Mouse (Mus musculus): ENCODE measurements around the gene Usp18. TPM values are rescaled to one million over a fixed set of nuclear protein-coding genes. Genes with fewer than 3 reads are reported as not detected.

Usp18 gene
- polyA plus RNA-seq, 1 experiment from 2014 or later: 1.7 TPM

DNA sequence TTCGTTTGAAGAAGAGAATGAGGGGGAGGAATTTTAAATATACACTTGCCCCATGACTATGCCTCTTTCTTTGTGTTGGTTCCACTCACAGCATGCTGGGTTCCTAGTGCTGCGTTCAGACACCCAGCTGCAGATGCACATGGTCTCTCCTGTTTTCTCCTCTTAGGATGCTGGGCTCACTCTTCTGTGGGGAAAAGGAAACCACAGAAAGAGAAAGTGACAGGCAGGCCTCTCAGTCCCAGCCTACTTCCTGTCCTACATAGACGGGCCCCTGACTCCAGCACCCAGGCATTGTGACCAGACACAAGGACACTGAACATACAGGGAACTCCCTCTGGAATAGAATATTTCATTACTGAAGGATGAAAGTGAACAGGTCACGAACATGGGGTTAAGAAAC lies 19.7 kb upstream of the Usp18 start:
- Histone ChIP-seq H3K4me3 (no peak overlapping the region), H3K36me3 (no peaks in the 10 kb centered on the region), H3K27ac (0 out of 2 replicates have a peak overlapping the region, but pooled peaks have one; percentile 21), H3K9ac (no peak overlapping the region), H3K27me3 (no peaks in the 10 kb centered on the region), H3K4me1 (replicated peaks) (0 out of 2 replicates have a peak, but pooled peaks cover 3% of the 10 kb centered on the region), H3K9me3 (replicated peaks) (no peaks in the 10 kb centered on the region), H3K4me2 (no peak overlapping the region)
- no peak for ATAC-seq (replicated peaks; ENCODE audit: insufficient number of reproducible peaks, insufficient read depth, low FRiP score, low read depth)
- 51% methylated on average over 4 of the region's 4 CpGs for WGBS

DNA sequence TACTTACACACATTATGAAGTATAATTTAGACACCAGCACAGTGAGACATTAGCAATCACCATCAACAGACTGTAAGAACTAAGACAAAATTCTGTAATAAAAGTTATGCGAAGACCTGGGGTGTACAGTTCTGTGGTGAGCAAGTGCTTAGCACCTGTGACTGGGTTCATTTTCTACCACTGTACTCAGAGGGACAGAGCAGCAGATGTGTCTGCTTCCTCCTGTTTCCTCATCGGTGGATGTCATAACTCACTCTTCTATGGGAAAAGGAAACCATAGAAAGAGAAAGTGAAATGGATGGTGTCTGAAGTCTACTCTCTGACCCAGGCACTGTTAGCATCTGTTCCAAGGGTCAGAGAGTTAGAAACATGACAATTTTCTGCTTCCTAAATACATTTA lies 19.0 kb upstream of the Usp18 start:
- WGBS: 80% methylated on average over 2 of the region's 2 CpGs
- no peaks in the 10 kb centered on the region for H3K9me3 ChIP-seq (replicated peaks)
- no peak overlapping the region for H3K4me2 ChIP-seq
- 0 out of 2 replicates have a peak, but pooled peaks cover 3% of the 10 kb centered on the region for H3K4me1 ChIP-seq (replicated peaks)
- ATAC-seq (replicated peaks; ENCODE audit: insufficient number of reproducible peaks, insufficient read depth, low FRiP score, low read depth): no peak
- no peak overlapping the region for H3K4me3 ChIP-seq
- H3K36me3 ChIP-seq: no peaks in the 10 kb centered on the region
- no peaks in the 10 kb centered on the region for H3K27me3 ChIP-seq
- no peak overlapping the region for H3K27ac ChIP-seq
- no peak overlapping the region for H3K9ac ChIP-seq

DNA sequence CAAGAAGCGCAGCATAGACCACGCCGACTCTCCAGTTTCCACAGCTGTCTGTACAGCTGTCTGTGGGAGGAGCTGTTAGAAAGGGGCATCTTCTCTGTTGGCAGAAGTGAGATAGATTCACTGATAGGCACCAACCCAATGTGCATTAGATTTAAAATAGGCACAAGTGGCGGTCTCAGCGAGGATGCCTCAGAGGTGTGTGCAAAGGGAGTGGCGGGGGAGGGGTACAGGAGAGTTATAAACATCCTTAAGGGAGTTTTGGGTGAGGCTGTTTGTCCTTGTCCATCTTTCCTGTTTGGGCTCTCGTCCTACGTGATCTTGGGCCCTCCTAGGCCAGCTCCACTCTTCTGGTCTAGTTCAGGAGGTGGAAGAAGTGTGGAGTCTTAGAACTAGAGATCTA lies 17.3 kb upstream of the Usp18 start:
- Histone ChIP-seq H3K27me3 (no peaks in the 10 kb centered on the region), H3K9ac (no peak overlapping the region), H3K36me3 (no peaks in the 10 kb centered on the region), H3K4me1 (replicated peaks) (0 out of 2 replicates have a peak, but pooled peaks cover 3% of the 10 kb centered on the region), H3K9me3 (replicated peaks) (no peaks in the 10 kb centered on the region), H3K4me3 (no peak overlapping the region), H3K4me2 (no peak overlapping the region), H3K27ac (no peak overlapping the region)
- ATAC-seq (replicated peaks; ENCODE audit: insufficient number of reproducible peaks, insufficient read depth, low FRiP score, low read depth): no peak
- WGBS: 56% methylated on average over 8 of the region's 8 CpGs

DNA sequence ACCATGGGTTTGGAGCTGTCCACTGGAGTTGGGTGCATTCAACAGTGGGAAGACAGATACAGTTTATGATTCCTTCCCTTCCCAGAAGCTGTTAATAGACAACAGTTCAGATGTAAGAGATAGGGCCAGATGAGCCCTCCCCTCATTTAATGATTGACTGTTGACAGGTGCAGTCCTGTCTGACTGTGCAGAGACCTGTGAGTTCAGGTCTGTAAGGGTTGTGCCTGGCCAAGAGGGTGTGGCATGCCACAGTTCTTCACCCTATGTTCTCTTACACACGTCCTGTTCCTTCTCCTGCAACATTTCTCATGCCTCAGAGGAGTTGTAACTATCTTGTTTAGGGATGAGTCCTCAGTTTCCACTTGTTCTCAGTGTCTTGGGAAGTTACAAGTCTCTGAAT lies 13.1 kb upstream of the Usp18 start:
- Histone ChIP-seq H3K27ac (no peak overlapping the region), H3K4me2 (no peak overlapping the region), H3K36me3 (no peaks in the 10 kb centered on the region), H3K9ac (no peak overlapping the region), H3K4me1 (replicated peaks) (no peaks in the 10 kb centered on the region), H3K27me3 (no peaks in the 10 kb centered on the region), H3K9me3 (replicated peaks) (no peaks in the 10 kb centered on the region), H3K4me3 (no peak overlapping the region)
- WGBS: 48% methylated on average over 1 of the region's 1 CpGs
- ATAC-seq (replicated peaks; ENCODE audit: insufficient number of reproducible peaks, insufficient read depth, low FRiP score, low read depth): no peak

DNA sequence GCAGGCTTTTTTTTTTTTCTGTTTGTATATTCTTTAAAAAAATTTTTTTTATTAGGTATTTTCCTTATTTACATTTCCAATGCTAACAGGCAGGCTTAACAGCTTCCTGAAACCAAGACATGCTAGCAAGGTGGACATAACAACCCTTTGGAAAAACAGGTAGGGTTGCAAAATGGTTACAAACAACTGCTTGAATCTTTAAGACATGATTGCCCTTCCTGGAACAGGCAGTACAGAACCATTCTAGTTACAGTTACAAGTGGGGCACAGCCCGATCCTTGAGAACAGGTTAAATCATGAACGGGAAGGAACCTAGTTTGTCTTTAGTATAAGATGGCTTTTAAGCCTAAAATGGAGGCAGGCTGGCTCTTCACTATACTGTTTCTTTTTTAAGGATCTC lies 9.3 kb upstream of the Usp18 start:
- Histone ChIP-seq H3K27ac (no peak overlapping the region), H3K27me3 (no peaks in the 10 kb centered on the region), H3K9ac (no peak overlapping the region), H3K9me3 (replicated peaks) (no peaks in the 10 kb centered on the region), H3K4me1 (replicated peaks) (no peaks in the 10 kb centered on the region; the same call in 1 of the 2 replicates), H3K4me3 (no peak overlapping the region), H3K4me2 (no peak overlapping the region), H3K36me3 (no peaks in the 10 kb centered on the region)
- 83% methylated on average over 2 of the region's 2 CpGs for WGBS
- no peak for ATAC-seq (replicated peaks; ENCODE audit: insufficient number of reproducible peaks, insufficient read depth, low FRiP score, low read depth)

DNA sequence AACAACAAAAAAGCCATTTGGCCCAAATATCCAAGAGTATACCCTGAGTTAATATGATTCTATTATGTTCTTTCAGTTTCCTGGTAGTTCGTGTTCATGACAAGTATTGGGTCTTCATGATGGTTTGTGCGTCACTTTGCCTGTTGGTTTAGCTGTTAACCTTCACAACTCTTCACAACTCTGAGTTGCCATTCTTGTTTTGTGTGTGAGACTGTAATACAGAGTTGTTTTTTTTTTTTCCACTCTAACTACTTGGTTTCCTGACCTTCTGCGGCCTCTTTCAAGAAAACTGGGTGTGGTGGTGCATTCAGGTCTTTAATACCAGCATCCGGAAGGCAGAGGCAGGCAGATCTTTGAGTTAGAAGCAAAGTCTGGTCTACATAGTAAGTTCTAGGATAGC lies 7.5 kb upstream of the Usp18 start:
- Histone ChIP-seq H3K27ac (no peak overlapping the region), H3K9ac (no peak overlapping the region), H3K27me3 (peaks cover 4% of the 10 kb centered on the region; the same call in 1 of the 2 replicates), H3K4me2 (no peak overlapping the region), H3K36me3 (no peaks in the 10 kb centered on the region), H3K4me3 (no peak overlapping the region), H3K4me1 (replicated peaks) (no peaks in the 10 kb centered on the region; the same call in 1 of the 2 replicates), H3K9me3 (replicated peaks) (no peaks in the 10 kb centered on the region)
- 89% methylated on average over 4 of the region's 4 CpGs for WGBS
- no peak for ATAC-seq (replicated peaks; ENCODE audit: insufficient number of reproducible peaks, insufficient read depth, low FRiP score, low read depth)

DNA sequence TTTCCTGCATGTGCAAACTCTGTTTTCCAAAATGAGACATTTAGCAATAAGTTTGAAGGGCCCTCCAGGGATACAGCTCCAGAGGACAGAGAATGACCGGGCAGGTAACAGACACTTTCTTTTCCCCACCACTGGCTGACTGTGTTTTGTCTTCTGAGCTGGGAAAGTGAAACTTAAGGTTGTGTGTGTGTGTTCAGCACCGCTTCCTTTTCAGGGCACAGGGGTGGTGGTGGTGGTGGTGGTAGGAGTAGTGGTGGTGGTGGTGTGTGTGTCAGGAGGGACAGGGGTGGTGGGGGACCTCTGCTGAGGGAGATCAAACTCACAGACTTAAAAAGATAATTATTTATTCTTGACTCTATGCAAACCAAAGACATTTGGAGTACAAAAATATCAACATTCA lies 3.9 kb upstream of the Usp18 start:
- Histone ChIP-seq H3K27me3 (peaks cover 7% of the 10 kb centered on the region; the same call in 1 of the 2 replicates), H3K4me1 (replicated peaks) (peaks cover 4% of the 10 kb centered on the region), H3K4me2 (no peak overlapping the region), H3K9ac (no peak overlapping the region), H3K4me3 (no peak overlapping the region), H3K9me3 (replicated peaks) (no peaks in the 10 kb centered on the region), H3K36me3 (no peaks in the 10 kb centered on the region), H3K27ac (no peak overlapping the region)
- 84% methylated on average over 2 of the region's 2 CpGs for WGBS
- no peak for ATAC-seq (replicated peaks; ENCODE audit: insufficient number of reproducible peaks, insufficient read depth, low FRiP score, low read depth)

DNA sequence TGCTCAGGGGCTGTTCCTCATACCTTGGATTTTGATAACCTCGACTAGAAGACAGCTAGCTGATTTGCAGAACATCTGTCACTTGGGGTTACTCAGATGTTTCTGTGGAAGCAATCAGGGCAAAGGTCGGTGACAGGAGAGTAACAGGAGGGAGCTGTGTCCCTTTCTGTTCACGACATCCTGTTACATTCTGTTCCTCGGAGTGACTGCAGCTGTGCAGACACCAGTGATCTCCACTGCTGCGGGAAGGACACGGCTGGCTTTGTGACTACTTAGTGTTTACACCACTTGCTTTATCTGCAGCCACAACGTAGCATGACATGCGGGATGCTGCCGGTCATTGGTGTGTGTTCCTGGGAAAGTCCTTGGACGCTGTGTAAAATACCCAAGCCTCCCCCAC lies 2.5 kb upstream of the Usp18 start:
- 31% methylated on average over 10 of the region's 10 CpGs for WGBS
- Histone ChIP-seq H3K9me3 (replicated peaks) (no peaks in the 10 kb centered on the region), H3K4me2 (no peak overlapping the region)

DNA sequence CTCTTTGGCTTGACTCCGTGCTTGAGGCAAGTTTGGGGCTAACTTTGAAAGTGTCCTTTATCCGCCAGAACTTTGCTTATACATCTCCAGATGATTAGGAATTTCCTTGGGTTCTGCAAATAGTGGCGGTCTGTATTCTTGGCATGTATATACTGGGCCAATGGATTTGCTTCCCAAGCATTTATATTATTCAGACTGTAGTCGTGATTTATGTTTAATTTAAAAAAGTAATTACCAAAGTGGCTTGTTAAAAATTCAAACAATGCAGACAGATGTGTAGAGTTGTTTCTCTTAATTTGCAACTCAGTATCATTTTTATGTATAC lies 293 bp downstream of the Usp18 start:
- peaks cover 4% of the 10 kb centered on the region for H3K4me1 ChIP-seq (replicated peaks)
- peak overlapping the region; percentile 69 for H3K4me2 ChIP-seq
- WGBS: 7% methylated on average over 4 of the region's 4 CpGs
- no peak overlapping the region for H3K27ac ChIP-seq
- H3K27me3 ChIP-seq: peaks cover 13% of the 10 kb centered on the region
- ATAC-seq (replicated peaks; ENCODE audit: insufficient number of reproducible peaks, insufficient read depth, low FRiP score, low read depth): no peak
- H3K4me3 ChIP-seq: peak overlapping the region; percentile 76
- H3K9ac ChIP-seq: peak overlapping the region; percentile 69
- no peaks in the 10 kb centered on the region for H3K9me3 ChIP-seq (replicated peaks)
- no peaks in the 10 kb centered on the region for H3K36me3 ChIP-seq

More for the DNA sequence above, 2.5 kb upstream of the Usp18 start:
- Histone ChIP-seq H3K4me3 (no peak overlapping the region), H3K9ac (no peak overlapping the region), H3K27me3 (peaks cover 13% of the 10 kb centered on the region), H3K27ac (no peak overlapping the region), H3K4me1 (replicated peaks) (peaks cover 4% of the 10 kb centered on the region), H3K36me3 (no peaks in the 10 kb centered on the region)
- ATAC-seq (replicated peaks; ENCODE audit: insufficient number of reproducible peaks, insufficient read depth, low FRiP score, low read depth): no peak

DNA sequence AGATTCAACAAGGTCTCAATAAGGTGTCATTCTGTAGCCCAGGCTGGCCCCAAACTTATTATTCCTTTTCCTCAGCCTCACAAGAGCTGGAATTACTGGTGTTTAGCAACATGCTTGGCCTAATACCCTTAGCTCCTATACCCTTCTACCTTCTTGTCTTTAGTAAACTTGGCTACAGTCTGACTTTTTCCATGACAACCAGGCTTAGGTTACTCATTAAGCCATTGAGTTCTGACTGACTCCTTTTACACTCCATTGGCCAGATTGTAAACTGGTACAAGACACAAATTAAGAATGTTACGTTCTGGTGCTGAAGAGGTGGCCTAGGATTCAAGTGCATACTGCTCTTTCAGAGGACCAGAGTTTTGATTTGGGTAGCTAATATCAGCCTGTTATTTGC lies 4.7 kb downstream of the Usp18 start:
- H3K27ac ChIP-seq: no peak overlapping the region
- no peak overlapping the region for H3K9ac ChIP-seq
- no peaks in the 10 kb centered on the region for H3K9me3 ChIP-seq (replicated peaks)
- H3K4me2 ChIP-seq: no peak overlapping the region
- no peak overlapping the region for H3K4me3 ChIP-seq
- H3K36me3 ChIP-seq: no peaks in the 10 kb centered on the region
- H3K27me3 ChIP-seq: peaks cover 6% of the 10 kb centered on the region; the same call in 1 of the 2 replicates
- no peak for ATAC-seq (replicated peaks; ENCODE audit: insufficient number of reproducible peaks, insufficient read depth, low FRiP score, low read depth)
- WGBS: 75% methylated on average over 1 of the region's 1 CpGs
- no peaks in the 10 kb centered on the region for H3K4me1 ChIP-seq (replicated peaks)

DNA sequence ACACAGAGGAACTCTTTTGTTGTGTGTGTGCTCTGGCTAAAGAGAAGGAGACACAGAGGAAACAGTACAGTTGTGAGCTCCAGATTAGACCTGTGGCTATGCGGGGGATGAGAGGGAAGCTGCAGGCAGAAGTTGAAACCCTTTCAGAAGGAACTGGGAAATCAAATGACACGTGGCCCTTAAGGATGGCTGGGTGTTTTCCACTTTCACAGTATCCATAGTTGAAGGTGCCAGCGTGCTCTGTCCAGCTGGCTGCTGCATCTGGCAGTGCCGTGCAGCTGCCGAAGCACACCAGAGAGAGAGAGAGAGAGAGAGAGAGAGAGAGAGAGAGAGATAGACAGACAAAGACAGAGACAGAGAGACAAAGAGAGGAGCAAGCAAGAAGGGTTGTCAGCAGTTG lies 5.5 kb downstream of the Usp18 start:
- no peak overlapping the region for H3K4me2 ChIP-seq
- H3K27me3 ChIP-seq: peaks cover 6% of the 10 kb centered on the region; the same call in 1 of the 2 replicates
- H3K9me3 ChIP-seq (replicated peaks): no peaks in the 10 kb centered on the region
- H3K9ac ChIP-seq: no peak overlapping the region
- H3K4me3 ChIP-seq: no peak overlapping the region
- no peak overlapping the region for H3K27ac ChIP-seq
- WGBS: 51% methylated on average over 5 of the region's 5 CpGs
- H3K4me1 ChIP-seq (replicated peaks): no peaks in the 10 kb centered on the region
- H3K36me3 ChIP-seq: no peaks in the 10 kb centered on the region
- ATAC-seq (replicated peaks; ENCODE audit: insufficient number of reproducible peaks, insufficient read depth, low FRiP score, low read depth): no peak

DNA sequence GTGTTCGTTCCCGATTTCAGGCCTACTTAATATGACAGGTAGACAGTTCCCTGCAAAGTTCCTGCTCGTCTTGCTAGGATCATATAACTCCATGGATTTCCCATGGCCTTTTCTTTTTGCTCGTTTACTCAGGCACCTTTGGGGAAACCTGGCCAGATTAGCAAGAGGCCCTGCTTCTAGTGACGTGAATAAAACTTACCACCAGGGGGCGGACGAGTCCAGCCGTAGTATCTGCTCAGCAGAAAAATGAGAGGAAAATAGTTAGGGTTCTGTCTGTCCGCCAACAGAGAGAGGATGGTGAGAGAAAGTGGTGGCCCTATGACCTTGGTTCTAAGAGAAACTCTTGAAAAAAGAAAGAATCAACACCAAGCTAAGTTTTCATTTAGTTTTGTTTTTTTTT lies 14.8 kb downstream of the Usp18 start:
- Histone ChIP-seq H3K9ac (no peak overlapping the region), H3K27me3 (no peaks in the 10 kb centered on the region), H3K9me3 (replicated peaks) (no peaks in the 10 kb centered on the region), H3K27ac (no peak overlapping the region), H3K4me2 (no peak overlapping the region), H3K36me3 (no peaks in the 10 kb centered on the region), H3K4me3 (no peak overlapping the region), H3K4me1 (replicated peaks) (no peaks in the 10 kb centered on the region)
- WGBS: 24% methylated on average over 9 of the region's 9 CpGs
- ATAC-seq (replicated peaks; ENCODE audit: insufficient number of reproducible peaks, insufficient read depth, low FRiP score, low read depth): no peak

Measured in heart, embryonic 15.5 days (tissue).